Mouse (Mus musculus) CD8-positive naive resting alpha-beta T cell, adult 2 months (primary cell): Measurements from ENCODE around the gene Hsp90ab1.

Experiments
- DNase-seq, 2 experiments: peaks; one replicate each; pipeline ENCODE4 v3.0.0; 2022; ENCODE audit warnings: low read depth in 2 of 2, low spot score in 2 of 2

Gene Hsp90ab1

DNA sequence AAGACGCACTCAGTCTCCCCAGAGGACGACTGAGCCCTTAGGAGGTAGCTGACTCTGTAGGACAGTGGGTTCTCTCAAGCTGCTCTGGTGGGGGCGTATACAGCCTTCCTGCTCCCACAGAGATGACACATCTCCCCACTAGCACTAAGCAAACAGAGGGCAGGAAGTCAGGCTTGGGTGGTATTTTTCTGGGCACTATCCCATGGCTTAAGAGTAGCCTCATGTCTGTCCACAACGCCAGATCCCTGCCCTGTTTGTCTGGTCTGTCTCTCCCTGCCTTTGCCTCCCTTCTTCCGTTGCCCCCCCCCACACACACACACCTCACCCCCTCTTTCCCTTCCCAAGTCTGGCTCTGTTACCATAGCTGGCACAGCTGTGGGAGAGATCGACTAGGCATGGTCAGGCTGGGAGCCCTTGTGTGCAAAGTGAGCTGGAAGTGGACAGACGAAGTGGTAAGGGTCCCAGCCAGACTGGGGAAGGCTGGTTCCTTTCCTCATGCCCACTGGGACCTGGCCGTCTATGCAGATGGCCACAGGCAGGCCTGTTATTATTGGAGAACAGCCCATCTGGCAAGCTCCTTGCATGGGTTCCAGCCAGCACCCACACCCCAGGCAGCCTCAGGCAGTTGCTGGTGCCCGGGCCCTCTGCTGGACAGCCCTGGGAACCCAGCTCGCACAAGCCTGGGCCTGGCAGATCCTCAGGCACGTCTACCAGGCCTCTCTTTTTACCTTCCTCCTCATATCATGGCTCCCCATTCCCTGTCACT lies 23.7 kb upstream of the Hsp90ab1 start:
- peak; percentile 43 to 62 for DNase-seq

DNA sequence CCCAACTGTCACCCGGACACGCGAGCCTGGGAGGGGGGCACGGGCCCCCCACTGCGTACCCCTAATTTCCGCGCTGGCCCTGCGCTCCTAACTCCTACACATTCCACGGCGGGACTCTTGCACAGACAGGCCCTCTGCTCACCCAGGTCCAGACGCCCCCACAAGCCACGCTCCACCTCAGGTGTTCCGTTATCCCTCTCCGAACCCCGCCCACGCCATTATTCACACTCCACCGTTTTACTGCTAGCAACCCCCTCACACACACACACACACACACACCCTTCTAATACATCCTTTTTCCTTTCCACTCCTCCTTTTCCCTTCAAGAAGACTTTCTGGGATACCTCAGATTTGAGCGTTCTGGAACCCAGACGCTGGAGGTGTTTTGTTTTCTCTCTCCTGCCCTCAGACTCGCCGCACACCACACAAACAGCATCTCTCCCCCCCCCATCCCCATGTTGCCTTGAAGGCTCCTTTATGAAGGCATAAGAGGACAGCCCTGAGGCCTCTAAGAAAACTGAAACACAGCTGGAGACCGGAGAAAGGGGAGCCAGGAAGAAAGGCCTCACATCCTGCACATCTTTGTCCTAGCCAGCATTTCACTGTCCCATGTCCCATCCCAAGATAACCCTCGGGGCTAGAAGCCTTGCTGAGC lies 22.8 kb upstream of the Hsp90ab1 start:
- no peak for DNase-seq

DNA sequence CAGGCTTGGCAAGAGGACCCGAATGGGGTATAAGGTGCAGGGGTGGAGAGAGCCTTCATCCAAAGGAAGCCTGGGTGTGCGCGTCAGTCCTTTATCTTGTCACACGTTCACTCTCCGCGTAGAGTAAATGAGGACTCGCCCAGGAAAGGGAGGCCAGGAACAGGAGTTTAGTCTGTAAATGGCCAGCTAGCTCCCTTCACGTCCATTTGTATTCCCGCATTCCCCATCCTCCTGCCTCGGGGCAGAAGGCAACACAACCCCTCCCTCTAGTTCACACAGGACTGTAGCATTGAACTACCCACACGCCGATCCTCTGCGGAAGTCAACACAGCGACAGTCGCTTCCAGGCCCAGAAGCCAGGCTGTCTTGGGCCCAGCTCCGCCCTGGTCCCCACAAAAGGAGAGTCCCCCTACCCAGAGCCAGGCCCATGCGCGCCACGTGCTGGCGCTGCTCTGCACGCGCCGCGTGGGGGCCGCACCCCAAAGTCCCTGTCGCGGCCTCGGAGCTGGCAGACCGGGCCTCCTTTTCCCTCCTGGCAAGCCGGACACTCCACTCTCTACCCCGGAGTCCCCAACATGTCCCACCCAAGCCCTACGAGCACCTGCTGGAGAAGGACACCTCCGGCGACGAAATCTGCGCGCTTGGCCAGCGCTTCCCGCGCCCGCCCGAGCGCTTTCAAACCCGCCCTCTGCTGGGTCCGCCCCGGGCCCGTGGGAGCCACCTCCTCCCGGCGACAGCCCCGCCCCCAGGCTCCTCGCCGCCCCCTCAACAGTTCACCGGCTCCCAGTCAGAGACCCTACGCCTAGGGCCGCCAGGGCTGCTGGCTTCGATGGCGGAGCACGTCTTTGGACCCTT lies 22.0 kb upstream of the Hsp90ab1 start:
- DNase-seq, result peak; percentile 54 to 71

DNA sequence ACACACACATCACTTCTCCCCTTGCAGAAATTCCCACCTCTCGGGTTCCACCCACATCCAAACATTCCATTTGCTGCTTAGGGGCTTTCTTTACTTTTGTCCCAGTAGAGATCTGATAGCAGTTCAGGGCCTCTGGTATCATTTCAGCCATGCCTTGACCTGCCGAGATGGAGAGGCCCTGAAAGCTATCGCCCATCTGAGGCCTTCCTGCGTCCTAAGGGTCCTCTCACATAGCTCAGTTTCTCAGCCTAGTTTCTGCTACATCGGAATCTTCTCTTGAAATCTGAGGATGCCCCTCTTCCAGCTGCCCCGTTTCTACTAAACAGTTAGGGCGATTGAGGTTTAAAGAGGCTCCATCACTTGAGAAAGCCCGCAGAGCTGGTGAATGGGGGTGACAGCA lies 21.1 kb upstream of the Hsp90ab1 start:
- DNase-seq, result no peak

DNA sequence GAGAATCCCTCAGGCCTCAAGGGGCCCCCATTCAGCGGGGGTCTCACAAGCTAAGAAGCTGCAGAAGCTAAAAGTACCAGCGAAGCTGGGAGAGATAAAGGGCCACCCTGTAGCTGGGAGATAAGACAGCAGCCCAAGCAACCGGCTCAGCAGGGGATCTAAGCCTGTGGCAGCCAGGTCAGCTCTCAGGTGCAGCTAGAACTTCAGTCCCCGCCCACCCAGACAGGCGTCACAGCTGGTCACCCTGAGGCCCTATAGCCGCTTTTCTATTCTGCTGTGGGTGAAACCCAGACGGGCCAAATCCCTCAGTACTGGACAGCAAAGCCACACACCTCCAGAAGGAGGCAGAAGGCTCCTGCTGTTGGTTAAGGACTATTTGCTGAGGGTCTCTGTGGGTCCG lies 20.4 kb upstream of the Hsp90ab1 start:
- DNase-seq, result no peak

DNA sequence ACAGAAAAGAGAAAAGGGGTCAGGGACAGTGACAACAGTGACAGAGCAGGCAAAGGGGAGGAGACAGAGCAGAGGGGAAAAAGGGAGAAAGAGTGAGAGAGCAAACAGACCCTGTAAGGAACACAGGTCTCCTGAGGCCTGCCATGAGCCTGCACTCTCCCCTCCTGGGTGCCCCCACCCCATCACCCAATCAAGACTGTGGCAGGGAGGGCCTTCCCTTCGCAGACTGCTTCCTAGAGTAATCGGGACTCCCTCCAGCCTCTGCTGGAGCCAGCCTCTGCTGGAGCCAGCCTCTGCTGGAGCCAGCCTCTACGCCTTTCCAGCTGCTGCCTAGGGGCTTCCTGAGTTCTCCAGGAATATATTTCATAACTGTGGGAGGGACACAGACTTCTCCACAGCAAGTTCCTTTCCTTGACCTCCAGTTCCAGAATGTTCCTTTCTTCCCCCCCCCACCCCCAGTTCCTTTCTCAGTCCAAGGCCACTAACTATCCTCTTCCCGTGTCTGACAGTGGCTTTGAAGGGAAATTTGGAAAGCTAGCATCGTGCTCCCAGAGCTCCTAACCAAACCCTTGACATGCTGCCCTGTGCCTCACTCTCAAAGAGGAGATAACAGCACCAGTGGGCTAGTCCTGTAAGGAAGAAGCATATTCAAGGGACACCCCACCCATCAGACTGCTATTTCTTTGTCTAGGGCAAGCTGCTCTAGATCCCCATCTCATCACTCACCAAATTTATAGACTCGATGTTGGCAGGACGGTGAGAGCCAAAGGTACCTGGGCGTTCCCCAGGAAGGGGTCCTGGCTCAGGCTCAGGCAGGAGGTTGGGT lies 19.7 kb upstream of the Hsp90ab1 start:
- no peak for DNase-seq

DNA sequence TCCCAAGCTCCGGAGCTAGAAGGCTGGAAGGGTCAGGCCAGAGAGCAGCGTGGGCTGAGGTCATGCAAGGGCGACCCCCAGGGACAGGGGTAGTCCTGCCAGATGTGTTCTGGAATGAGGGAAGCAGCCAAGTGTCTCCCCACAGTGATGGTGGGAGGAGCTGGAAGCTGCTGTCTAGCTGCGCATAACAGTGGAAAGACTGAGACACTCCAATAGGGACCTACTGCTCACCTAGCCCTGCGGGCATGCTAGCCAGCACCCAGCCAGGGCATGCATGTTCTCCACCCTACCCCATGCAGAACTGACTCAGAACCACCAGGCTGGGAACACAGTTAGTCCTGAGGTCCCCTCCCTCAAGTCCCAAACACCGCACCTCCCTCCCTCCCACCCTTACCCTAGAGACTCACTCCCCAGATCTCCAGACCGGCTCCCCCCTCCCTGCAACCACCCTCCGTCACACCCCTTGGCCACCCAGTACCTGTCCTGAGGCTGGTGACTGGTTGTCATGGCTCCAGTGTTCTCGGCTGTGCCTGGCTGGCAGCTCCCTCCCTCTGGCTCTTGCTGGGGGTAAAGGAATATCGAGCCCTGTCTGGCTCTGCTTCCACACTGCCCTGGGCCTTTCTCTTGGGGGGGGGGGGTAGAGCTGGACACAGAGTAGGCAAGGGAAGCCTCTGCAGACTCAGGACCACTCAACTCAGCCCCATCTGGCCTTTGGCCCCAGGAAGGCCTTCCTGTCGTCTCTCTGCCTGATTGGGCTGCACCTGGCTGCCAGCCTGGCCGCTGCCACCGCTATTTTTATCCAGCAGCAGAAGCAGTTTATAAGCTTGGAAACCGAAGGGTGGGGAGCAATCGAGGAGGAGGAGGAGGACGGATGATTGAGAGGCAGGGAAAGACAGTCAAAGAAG lies 18.9 kb upstream of the Hsp90ab1 start:
- DNase-seq, result no peak

DNA sequence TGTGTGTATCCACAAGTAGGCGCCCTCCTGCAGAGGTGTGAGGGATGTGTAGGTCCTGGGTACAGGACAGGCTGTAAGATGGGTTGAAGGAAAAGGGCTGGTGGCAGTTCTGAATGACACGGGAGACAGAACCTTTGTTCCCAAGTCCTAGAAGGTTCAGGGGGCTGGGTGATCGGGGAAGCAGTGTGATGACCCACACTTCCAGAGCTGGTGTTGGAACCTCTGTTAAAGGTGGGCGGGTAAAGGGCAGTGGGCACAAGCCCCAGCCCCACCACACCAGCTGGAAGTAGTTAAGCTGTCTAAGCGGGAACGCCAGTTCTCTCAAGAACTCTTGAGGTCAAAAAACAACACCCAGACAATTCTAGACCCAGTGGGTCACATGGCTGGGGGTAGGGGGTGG lies 17.3 kb upstream of the Hsp90ab1 start:
- no peak for DNase-seq

DNA sequence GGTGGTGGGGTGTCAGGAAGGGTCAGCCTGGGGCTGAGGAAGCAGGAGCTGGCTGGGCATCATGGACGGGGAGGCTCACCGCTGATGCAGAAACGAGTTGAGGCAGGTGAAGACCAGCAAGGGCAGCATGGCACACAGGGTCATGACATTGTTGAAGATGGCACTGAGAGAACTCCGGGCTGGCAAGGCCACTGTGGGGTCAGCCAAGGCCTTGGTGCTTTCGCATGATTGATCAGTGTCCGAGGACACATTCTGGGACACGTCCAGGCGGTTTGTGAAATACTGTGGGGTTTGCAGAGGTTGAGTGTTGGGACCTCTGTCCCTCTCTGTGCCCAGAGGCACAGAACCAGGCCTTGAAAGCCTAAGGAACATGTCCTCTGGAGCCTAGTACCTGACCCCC lies 16.8 kb upstream of the Hsp90ab1 start:
- no peak for DNase-seq

DNA sequence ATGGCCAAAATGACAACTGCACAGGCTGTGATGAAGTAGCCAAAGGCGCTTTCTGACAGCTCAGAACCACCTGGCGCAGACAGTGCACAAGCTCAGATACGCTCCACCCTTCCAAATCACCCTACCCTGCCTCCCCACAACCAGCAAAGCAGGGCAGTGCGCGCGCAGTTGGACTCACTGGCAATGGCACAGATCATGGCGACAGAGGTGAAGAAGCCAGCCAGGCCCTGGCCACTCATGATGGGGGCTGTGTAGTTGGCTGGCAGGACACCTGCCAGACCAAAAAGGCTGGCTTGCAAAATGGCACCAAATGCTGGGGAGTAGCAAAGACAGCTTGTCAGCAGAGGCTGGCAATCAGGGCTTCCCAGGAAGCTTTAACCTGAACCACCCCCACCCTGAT lies 16.2 kb upstream of the Hsp90ab1 start:
- DNase-seq, result no peak

DNA sequence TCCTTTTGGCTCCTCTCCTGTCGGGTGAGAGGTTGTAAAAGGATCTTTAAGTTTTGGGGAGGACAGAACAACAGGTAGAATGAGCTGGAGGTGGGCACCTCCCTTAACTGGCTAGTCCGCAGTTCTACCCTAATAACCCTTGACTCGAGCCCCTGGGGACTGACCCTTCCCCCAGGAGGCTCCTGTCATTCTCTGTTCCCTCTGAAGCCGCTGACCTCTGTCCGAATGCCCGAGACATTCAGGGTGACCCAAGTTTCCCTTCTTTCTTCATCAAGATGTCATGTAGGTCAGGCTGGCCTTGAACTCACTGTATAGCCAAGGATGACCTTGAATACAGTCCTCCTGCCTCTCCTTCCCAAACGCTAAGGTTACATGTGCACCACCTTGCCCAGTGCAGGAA lies 15.3 kb upstream of the Hsp90ab1 start:
- DNase-seq, result no peak

DNA sequence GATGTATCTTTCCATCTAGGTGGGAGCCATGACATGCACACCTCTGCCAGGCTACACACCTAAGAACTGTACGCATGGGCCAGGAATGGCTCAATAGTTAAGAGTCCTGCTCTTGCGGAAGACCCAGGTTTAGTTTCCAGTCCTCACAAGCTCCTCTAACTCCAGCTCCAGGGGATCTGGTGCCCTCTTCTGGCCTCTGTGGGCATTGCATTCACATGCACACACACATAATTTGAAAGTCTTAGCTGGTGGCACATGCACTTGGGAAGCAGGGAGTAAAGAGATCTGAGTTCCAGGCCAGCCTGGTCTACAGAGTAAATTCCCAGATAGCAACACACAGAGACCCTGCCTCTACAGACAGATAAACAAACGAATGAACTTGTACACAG lies 13.4 kb upstream of the Hsp90ab1 start:
- no peak for DNase-seq

DNA sequence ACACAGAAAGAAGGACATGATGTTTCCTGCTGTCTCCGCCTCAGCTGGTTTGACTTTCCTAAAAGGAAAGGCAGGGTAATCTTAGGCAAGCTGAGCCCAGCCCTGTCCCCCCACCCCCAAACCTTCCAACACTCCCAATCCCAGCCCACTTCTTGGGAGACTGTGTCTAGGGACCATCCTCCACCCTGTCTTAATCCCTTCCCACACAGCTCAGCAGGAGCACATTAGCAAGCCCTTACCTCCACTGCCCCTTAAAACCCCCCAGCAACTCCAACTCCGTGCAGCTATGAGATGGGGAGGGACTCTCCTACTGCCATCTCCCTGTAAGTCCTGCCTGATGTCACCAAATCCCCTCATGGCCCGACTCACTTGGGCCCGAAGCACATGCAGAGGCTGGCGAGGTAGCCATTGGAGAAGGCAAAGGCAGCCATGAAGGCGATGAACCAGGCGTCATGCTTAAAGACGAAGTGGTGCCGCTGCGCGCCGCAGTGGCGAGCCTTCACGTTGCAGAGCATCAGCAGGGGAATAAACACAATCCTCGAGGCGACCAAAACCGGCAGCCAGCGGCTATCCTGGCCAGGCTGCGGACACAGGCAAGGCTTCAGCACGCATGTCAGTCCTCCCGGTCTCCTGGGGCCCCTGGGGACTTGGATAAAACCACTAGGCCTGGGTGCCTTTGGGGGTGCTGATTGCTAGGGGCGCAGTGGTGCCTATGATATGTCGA lies 12.8 kb upstream of the Hsp90ab1 start:
- DNase-seq, result no peak

DNA sequence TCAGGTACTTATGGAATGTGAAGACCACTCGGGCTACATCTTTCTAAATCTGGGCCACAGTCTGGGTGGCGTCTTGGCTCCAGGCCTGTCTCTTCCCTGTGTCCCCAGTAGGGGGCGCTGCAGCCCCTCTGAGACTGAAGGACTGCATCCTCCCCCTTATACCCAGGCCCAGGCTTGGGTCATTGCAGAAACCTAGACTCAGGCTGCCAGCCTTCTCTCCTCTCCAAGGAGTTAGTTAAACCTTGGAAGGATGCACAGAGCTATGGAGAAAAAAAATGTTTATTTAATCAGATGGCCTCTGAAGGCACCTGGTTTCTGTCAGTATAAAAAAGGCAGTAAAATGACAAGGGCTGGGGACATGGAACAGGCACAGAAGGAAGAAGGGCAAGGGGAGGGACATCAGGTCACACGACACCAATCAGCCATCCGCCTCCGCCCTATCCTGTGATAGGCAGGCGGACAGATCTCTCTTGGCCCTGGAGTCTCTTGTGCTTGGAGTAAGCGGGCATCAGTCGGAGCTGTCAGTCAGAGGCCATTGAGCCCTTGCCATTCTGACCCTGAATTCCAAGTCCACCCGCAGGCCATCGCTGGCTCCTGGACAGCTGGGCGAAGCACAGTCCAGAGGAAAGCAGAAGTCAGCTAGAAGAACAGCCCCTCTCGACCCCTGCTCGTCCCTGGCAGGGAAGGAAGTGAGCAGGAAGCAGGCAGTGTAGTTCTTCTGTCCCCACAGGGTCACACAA lies 12.0 kb upstream of the Hsp90ab1 start:
- peak; percentile 66 to 71 for DNase-seq

DNA sequence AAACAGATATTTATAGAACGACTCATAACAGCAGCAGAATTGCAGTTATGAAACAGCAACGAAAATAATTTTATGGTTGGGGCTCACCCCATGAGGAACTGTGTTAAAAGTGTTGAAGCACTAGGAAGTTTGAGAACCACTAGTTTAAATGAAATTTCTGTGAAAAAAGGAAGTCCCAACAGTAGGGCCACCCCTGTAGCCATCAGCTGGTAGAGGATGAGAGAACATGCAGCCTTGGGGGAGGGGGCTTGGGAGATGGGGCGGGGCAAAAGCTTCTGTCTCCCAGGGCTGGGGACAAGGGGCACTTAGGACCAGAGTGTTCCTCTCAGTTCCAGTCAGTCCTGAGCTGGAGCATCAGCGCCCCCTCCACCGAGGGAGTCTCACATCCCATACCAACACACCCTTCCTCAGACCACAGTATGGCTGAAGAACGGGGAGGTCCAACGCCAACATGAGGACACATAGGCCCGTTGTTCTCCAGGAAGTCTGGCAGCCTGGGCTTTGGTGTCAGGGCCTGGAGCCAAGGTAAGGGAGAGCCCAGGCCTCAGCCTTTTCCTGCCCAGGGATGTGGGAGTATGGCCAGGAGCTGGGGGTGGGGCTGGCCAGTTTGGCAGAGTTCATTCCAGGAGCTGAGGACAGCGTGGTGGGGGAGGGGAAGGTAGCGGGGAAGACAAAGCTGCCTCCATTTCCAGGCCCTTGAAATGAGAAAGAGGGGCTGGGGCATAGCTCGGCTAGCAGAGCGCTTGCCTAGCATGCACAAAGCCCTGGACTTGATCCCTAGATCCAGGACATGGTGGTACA lies 11.2 kb upstream of the Hsp90ab1 start:
- no peak for DNase-seq

DNA sequence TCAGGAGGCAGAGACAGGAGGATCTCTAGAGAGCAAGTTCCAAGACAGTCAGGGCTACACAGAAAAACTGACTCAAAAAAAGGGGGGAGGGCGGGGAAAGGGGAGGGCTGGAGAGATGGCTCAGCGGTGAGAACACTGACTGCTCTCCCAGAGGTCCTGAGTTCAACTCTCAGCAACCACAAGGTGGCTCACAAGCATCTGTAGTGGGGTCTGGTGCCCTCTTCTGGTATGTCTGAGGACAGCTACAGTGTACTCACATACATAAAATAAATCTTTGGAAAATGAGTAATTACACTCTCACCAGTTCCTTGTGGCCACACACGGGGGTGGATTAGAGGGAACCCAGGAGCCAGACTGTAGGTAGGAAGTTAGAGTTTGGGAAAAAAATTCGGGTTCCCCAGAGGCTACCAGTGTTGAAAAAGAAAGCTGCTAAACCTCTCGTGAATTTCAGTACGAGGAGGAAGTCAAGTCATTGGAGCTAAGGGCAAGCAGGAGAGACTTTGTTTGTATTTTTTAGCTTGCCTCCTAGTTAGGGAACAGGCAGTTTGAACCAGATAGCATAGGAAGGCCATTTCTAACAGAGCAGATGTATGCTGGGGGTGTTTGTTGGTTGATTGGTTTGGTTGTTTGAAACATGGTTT lies 9.8 kb upstream of the Hsp90ab1 start:
- no peak for DNase-seq

DNA sequence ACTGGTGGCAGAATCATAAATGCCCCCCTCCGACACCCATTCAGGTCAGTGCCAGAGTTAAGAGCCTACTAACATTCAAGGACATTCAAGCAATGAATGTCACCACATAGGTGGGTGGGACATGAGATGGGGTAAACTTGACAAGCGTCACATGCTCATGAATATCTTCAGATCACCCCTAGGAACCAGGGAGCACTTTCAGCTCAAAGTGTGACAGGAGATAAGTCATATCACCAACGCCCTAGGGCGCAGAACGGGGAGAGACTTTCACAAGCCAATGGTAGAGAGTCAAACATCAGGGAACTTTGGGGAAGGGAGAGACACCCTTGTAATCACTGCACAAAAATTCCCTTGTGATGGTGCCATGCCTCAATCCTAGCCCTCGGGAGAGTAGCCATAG lies 9.1 kb upstream of the Hsp90ab1 start:
- no peak for DNase-seq
